Mouse (Mus musculus) embryonic fibroblast, embryonic 13.5 days (primary cell): Measurements from ENCODE around the gene Srgn.

ENCODE experiments used
- CTCF ChIP-seq: IDR thresholded peaks from 2 replicates; pipeline ENCODE4 v1.5.1; 2011; ENCODE audit warnings: mild to moderate bottlenecking, control low read depth, low read length, moderate library complexity, borderline replicate concordance; ENCODE audit not compliant: insufficient read depth
- POLR2A ChIP-seq: IDR thresholded peaks from 2 replicates; pipeline ENCODE4 v1.6.1; 2011; ENCODE audit warnings: low read depth, mild to moderate bottlenecking, control low read depth, low read length, moderate library complexity

GRCm38 (mm10) chr10:62503353-62503752, 23.9 kb downstream of the Srgn start:
- TF ChIP-seq POLR2A (no peak), CTCF (no peak)
